Mouse (Mus musculus) cerebellum, adult 9-11 months (tissue): ENCODE results near the gene Apold1.
A peak's percentile ranks its signal among the peaks of the same experiment; 100 is the strongest.

Experiments
- DNase-seq: peaks from one replicate; pipeline ENCODE4 v3.0.0; 2022

Apold1 gene

GRCm38 (mm10) chr6:134976628-134977027, 4.9 kb upstream of the Apold1 start:
- no peak for DNase-seq

GRCm38 (mm10) chr6:134983529-134984370, 2.2 kb downstream of the Apold1 start:
- DNase-seq: peak; percentile 92

DNA sequence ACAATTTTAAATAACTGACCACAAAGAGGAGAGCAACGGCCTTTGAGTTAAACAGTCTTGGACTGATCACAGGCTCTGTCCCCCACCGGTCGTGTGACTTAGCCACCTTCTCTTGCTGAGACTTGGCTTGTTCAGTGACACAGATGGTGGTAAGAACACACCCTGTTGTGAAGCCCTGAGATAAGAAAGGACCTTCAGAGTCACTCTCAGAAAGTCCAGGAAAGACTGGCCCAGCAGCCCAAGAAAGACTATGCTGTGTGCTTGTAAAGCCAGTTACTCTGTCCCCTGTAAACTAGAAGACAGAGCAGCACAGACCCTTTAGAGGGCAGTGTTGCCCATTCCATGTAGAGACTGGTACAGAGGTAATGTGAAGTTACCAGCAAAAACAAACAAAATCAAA, 3.2 kb downstream of the Apold1 start:
- peak; percentile 20 for DNase-seq

DNA sequence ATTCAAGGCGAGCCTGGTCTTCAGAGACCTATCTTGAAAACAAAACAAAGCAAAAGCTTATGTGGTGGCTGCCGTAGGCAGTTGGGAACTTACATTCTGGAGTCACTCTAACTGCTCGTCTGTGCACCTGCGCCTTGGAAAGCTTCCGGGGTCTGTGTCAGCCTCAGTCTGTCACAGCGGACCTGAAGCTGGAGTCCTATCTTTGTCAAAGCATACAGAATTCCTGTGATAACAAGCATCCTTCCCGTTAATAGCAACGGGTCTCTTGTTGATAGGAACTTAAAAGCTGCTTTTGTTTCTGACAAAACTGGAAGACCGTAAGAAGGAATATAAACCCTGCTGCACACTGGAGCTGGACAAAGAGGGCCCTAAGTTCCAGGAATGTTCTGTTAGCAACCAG, 6.9 kb downstream of the Apold1 start:
- no peak for DNase-seq

DNA sequence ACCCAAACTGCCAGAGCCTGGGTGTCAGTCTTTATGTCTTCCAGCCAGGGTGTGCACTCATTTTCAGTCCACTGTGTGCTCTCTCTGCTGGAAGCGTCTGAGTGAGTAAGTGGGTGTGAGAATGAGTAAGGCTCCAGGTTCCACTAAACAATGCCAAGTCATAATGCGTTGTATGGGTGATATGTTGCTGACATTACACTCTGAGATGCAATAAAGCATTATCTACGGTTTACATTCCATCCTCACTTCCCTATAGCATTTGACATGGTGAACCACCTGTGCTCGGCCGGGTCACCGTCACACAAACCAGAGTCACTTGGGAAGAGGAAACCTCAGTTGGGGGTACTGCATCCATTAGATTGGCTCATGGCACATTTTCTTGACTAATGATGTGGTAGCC, 9.2 kb downstream of the Apold1 start:
- no peak for DNase-seq

DNA sequence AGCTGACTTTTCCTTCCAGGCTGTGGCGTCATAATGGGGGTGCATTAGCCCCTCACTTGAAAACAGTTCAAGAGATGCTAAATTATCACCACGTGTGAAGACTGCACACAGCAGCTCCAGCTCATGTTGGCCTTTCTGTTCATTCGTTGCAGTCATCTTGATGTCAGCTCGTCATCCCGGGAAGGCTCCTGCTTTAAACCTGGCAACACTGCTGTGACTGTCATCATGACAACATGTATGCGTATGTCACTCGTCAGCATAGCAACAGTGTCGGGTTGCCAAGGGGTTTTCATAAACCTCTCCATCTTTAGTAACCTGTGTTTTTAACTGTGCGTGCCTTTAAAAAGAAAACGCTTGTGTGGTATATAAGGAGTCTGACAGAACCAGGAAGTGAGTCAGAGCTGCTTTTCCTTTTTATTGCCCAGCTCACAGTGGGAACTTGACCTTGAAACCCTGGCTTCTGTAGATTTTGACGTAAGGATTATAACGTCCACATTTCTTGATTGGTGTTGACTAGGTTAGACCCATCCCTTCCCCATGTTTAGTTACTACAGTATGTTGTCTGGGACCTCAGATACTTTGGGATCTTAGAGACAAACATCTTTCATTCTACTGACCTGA, 12.6 kb downstream of the Apold1 start:
- DNase-seq: no peak

DNA sequence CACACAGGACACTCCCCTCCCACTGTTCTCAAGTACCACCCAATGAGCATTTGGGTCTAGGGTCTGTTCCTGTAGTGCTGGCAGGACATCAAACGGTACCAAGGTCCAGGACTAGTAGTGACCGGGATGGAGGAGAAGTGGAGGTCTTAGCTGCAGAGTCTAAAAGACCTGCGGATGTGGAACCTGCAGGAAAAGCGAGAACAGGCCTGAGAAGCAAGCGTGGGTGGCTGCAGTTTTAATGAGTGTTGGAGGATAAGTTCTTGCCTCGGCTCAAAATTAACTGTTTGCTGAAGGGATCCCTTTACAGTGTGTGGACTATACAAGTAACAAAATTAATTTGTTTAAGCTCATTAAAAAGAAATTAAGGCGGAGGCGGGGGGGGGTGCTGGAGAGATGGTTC, 13.5 kb downstream of the Apold1 start:
- DNase-seq: no peak

DNA sequence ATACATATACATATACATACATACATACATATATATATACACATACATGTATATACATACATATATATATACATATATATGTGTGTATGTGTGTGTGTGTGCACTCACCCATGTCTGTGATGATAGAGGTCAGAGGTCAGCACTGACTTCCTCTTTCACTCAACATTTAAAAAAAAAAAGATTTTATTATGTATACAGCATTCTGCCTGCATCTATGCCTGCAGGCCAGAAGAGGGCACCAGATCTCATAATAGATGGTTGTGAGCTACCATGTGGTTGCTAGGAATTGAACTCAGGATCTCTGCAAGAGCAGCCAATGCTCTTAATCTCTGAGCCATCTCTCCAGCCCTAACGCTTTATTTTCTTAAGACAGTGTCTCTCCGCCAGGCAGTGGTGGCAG, 15.4 kb downstream of the Apold1 start:
- no peak for DNase-seq

DNA sequence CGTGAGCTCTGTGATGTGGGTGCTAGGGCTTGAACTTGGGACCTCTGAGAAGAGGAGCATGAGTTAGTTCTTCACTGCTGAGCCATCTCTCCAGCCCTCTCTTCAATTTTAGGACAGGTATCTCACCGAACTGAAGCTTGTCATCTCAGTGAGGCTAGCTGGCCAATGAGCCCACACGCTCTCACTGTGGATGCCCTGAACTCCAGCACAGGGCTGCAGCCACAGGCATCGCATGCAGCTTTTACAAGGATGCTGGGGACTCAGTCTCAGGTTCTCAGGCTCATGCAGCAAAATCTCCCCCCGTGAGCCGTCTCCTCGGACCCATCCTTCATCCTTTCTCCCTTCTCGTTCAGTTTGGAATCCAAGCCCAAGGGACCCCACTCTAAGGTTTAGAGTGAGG, 16.6 kb downstream of the Apold1 start:
- DNase-seq: no peak

DNA sequence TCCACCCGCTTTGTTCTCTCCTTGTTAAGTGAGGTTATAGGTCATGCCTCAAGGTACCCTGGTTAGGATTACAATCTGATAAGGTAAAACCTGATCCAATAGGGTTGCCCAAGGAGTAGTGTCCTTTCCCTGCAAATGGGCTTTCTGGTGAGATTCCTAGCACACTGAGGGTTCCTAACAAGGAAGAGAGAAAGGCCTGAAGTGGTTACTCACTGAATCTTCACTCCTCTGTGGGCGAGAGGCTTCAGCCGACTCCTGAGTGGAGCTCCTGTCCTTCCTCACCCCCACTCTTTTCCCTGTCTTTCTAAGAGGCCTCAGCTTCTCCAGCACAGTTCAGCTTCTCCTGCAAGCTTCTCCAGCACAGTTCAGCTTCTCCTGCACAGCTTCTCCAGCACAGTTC, 17.3 kb downstream of the Apold1 start:
- no peak for DNase-seq

GRCm38 (mm10) chr6:135000272-135000671, 18.8 kb downstream of the Apold1 start:
- no peak for DNase-seq

DNA sequence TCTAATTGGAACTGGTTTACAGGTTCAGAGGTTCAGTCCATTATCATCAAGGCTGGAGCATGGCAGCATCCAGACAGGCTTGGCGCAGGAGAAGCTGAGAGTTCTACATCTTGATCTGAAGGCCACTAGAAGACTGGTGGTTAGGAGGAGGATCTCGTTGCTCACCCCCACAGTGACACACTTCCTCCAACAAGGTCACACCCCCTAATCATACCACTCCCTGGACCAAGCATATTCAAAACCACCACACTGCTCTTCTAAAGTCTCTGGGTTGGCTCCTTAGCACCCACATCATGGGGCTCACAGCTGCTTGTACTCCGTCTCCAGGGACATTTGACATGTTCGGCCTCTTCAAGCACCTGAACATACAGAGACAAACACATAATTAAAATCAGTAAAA, 20.5 kb downstream of the Apold1 start:
- no peak for DNase-seq

DNA sequence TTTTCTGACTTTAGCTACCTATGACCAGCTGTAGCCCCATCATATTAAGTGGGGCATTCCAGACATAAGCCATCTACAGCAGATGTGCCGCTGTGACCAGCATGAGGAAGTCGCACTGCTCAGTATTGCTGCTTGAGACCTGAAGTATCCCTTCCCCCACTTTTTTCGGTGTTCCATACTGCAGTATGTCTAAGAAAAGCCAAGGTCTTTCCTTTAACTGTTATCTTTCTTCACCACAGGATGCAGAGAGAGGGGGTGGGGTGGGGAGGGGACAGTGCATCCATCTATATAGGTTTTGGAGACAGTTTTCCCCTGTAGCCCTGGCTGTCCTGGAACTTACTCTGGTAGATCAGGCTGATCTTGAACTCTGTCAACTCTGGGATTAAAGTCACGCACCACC, 24.9 kb downstream of the Apold1 start:
- no peak for DNase-seq

- peak; percentile 93 for DNase-seq
Observed at GRCm38 (mm10) chr6:135011048-135011733, 29.7 kb downstream of the Apold1 start, which contains the start of gene Ddx47. TSS of gene Ddx47 (plus strand) at chr6:135011612.

- no peak for DNase-seq
Observed at GRCm38 (mm10) chr6:135011734-135012116, 30.2 kb downstream of the Apold1 start.

- no peak for DNase-seq
Observed at GRCm38 (mm10) chr6:135017211-135017610, 35.7 kb downstream of the Apold1 start.

GRCm38 (mm10) chr6:135019564-135019963, 38.0 kb downstream of the Apold1 start:
- no peak for DNase-seq

GRCm38 (mm10) chr6:135021633-135022032, 40.1 kb downstream of the Apold1 start:
- DNase-seq: no peak

GRCm38 (mm10) chr6:135023379-135023778, 41.9 kb downstream of the Apold1 start:
- DNase-seq: no peak

GRCm38 (mm10) chr6:135024781-135025420, 43.4 kb downstream of the Apold1 start:
- DNase-seq: no peak

DNA sequence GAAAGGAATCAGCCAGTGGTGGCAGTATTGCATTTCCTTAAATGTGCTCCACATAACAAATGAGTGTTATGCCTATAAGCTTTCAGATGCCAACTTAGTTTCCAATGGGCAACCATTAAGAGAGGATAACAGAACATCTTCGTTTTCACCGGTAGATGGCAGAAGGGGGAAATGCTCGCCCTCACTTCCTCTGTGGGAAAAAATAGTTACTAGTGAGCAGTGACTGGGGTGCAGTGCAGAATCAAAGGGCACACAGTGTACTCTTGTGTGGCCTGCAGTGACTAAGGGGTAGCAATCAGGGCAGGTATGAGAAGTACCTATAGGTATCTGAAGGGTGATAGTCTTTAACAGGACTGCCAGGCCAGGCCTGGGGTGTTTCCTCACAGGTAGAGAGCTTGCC, 44.7 kb downstream of the Apold1 start:
- DNase-seq: no peak

DNA sequence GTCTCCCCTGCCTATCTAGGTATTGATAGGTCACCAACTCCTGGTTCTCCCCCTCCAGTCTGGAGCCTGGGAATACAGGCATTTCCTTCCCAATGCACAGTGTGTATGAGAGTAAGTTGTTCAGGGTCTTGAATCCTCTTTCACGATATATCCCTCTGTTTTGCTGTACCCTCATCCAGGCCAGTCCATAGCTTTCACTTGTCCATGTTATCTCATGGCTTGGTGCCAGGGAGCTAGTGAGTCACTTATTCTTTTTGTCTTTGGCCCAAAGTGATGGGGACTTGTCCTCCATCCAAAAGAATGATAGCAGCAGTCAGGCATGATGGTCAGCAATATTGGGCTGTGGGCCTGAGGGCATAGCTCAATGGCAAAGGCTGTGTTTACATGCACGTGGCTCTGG, 45.2 kb downstream of the Apold1 start:
- DNase-seq: no peak

- no peak for DNase-seq
Observed at GRCm38 (mm10) chr6:135029246-135029645, 47.7 kb downstream of the Apold1 start.
